Mouse (Mus musculus): ENCODE data around the gene Ppp1r14d. TPM values are rescaled to one million over a fixed set of nuclear protein-coding genes. Genes with fewer than 3 reads are reported as not detected.

The Ppp1r14d gene
- polyA plus RNA-seq, 1 experiment from 2014 or later = not detected

DNA sequence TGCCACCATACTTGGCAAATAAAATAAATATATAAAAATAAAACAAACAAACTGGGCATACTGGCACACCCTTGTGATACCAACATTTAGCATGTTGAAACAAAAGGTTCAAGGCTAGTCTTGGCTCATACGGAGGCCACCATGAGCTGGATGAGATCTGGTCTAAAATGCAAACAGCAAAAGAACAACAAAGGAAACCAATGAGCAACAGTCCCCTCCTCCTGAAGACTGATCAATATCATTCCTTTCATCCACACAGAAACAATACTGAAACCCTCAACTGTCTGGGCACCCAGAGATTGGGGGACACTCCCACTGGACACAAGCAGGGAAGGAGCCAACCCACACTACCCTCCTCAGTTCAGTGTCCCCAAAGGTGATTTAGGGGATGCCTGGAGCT lies 32.2 kb downstream of the Ppp1r14d start:
- ATAC-seq (replicated peaks; ENCODE audit: insufficient number of reproducible peaks, low FRiP score, low TSS enrichment, low read depth) (no peak), DNase-seq (ENCODE audit: low spot score) (no peak)
- H3K36me3 ChIP-seq (replicated peaks; ENCODE audit: control insufficient read depth, insufficient read depth, low read depth, low read length) = no peaks in the 10 kb centered on the region
- no peaks in the 10 kb centered on the region; the same call in 1 of the 2 replicates for H3K4me1 ChIP-seq (ENCODE audit: control insufficient read depth, insufficient read depth, low read length)
- no peaks in the 10 kb centered on the region for H3K9me3 ChIP-seq (replicated peaks; ENCODE audit: control insufficient read depth, low read length)
- H3K4me2 ChIP-seq (ENCODE audit: low read depth, low read length) = no peak overlapping the region
- WGBS = 84% methylated on average over 1 of the region's 1 CpGs
- no peak overlapping the region for H3K27ac ChIP-seq (replicated peaks; ENCODE audit: low read depth, low read length)
- H3K27me3 ChIP-seq (ENCODE audit: control insufficient read depth, insufficient read depth, low read length) = no peaks in the 10 kb centered on the region
- H3K9ac ChIP-seq (replicated peaks; ENCODE audit: low read length) = no peak overlapping the region
- H3K4me3 ChIP-seq (ENCODE audit: low read depth, low read length) = no peak overlapping the region

DNA sequence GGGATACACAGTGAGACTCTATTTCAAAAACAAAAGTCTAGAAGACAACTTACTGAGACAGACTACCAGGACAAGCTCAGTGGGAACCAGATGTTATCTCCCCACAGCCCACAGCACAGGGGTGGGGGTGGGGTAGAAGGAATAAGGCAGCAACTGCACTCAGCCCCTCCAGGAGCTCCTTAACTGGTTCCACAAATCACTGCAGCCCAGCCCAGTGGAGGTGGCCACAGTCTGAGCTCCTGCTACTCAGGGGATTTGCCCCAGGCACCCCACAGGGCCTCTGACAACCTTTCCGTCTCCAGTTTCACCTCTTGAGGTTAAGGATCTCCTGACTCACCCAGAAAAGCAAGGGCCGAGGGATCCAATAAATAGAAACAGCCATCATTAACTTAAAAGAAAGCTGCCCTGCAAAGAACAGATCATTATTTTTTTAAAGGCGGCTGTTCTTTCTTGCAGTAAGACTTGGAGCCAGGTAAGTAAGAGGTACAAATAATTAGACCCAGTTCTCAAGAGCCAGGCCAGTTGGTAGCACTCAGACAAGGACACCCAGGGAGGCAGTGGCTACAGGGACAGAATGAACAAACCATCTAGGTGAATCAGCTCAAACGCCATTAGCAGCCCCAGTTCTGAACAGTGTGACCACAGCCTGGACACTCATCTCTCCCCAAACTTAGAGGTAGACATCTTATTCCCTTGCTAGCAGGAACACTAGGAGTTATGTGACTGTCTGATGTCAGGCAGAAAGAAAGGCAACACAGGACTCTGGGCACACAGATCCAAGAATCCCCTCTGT lies 33.2 kb downstream of the Ppp1r14d start:
- Histone ChIP-seq H3K9ac (replicated peaks; ENCODE audit: low read length) (no peak overlapping the region), H3K27ac (replicated peaks; ENCODE audit: low read depth, low read length) (peak overlapping the region; percentile 7; the same call in 1 of the 2 replicates), H3K4me1 (ENCODE audit: control insufficient read depth, insufficient read depth, low read length) (no peaks in the 10 kb centered on the region; the same call in 1 of the 2 replicates), H3K27me3 (ENCODE audit: control insufficient read depth, insufficient read depth, low read length) (no peaks in the 10 kb centered on the region), H3K4me2 (ENCODE audit: low read depth, low read length) (no peak overlapping the region), H3K9me3 (replicated peaks; ENCODE audit: control insufficient read depth, low read length) (no peaks in the 10 kb centered on the region), H3K36me3 (replicated peaks; ENCODE audit: control insufficient read depth, insufficient read depth, low read depth, low read length) (no peaks in the 10 kb centered on the region), H3K4me3 (ENCODE audit: low read depth, low read length) (no peak overlapping the region)
- peak; percentile 63 for DNase-seq (ENCODE audit: low spot score)
- WGBS = 14% methylated on average over 4 of the region's 4 CpGs
- ATAC-seq (replicated peaks; ENCODE audit: insufficient number of reproducible peaks, low FRiP score, low TSS enrichment, low read depth) = peak; percentile 66

DNA sequence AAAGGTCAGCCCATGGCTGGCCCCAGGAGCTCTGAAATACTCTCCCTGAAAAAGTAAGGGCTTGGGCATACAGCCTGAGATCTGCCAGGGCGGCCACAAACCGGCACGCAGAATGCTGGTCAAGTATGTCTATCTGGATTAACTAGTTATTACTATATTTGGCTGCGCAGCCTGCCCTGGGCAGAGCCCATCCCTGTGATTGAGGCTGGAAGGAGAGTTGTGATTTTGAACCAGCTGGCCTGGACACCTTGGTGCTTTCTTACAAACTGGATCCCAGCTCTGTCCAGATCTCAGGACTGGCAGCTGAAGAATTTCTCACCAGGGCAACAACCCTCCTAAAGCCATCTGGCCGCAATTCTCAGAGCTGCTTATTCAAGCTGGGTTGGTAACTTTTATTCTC lies 35.6 kb downstream of the Ppp1r14d start:
- WGBS = 90% methylated on average over 5 of the region's 5 CpGs
- H3K36me3 ChIP-seq (replicated peaks; ENCODE audit: control insufficient read depth, insufficient read depth, low read depth, low read length) = no peaks in the 10 kb centered on the region
- H3K27me3 ChIP-seq (ENCODE audit: control insufficient read depth, insufficient read depth, low read length) = no peaks in the 10 kb centered on the region
- no peak overlapping the region for H3K9ac ChIP-seq (replicated peaks; ENCODE audit: low read length)
- H3K9me3 ChIP-seq (replicated peaks; ENCODE audit: control insufficient read depth, low read length) = no peaks in the 10 kb centered on the region
- no peaks in the 10 kb centered on the region; the same call in 1 of the 2 replicates for H3K4me1 ChIP-seq (ENCODE audit: control insufficient read depth, insufficient read depth, low read length)
- no peak for DNase-seq (ENCODE audit: low spot score)
- H3K4me2 ChIP-seq (ENCODE audit: low read depth, low read length) = no peak overlapping the region
- no peak overlapping the region for H3K4me3 ChIP-seq (ENCODE audit: low read depth, low read length)
- H3K27ac ChIP-seq (replicated peaks; ENCODE audit: low read depth, low read length) = no peak overlapping the region
- ATAC-seq (replicated peaks; ENCODE audit: insufficient number of reproducible peaks, low FRiP score, low TSS enrichment, low read depth) = no peak

DNA sequence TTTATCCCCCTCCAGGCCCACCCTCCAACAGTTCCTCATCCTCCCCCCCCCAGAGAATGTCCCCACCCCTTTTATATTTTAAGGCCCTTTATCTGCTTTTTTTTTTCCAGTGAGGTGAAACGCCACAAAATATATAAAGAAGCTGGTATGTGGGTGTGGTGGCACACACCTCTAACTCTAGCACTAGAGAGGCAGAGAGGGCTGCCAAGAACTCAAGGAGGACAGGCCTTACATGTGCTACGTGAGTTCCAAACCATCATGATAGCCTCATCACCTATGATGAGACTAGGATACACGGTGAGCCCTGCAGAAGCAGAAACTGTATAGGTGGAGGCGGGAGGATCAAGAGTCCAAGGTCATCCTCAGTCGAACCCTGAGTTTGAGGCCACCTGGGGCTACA lies 38.7 kb downstream of the Ppp1r14d start:
- no peaks in the 10 kb centered on the region for H3K27me3 ChIP-seq (ENCODE audit: control insufficient read depth, insufficient read depth, low read length)
- H3K4me1 ChIP-seq (ENCODE audit: control insufficient read depth, insufficient read depth, low read length) = no peaks in the 10 kb centered on the region; the same call in 1 of the 2 replicates
- DNase-seq (ENCODE audit: low spot score) (no peak), ATAC-seq (replicated peaks; ENCODE audit: insufficient number of reproducible peaks, low FRiP score, low TSS enrichment, low read depth) (no peak)
- H3K9ac ChIP-seq (replicated peaks; ENCODE audit: low read length) = no peak overlapping the region
- H3K27ac ChIP-seq (replicated peaks; ENCODE audit: low read depth, low read length) = no peak overlapping the region
- WGBS = 85% methylated on average over 5 of the region's 5 CpGs
- no peaks in the 10 kb centered on the region for H3K36me3 ChIP-seq (replicated peaks; ENCODE audit: control insufficient read depth, insufficient read depth, low read depth, low read length)
- H3K4me2 ChIP-seq (ENCODE audit: low read depth, low read length) = no peak overlapping the region
- no peaks in the 10 kb centered on the region for H3K9me3 ChIP-seq (replicated peaks; ENCODE audit: control insufficient read depth, low read length)
- no peak overlapping the region for H3K4me3 ChIP-seq (ENCODE audit: low read depth, low read length)

DNA sequence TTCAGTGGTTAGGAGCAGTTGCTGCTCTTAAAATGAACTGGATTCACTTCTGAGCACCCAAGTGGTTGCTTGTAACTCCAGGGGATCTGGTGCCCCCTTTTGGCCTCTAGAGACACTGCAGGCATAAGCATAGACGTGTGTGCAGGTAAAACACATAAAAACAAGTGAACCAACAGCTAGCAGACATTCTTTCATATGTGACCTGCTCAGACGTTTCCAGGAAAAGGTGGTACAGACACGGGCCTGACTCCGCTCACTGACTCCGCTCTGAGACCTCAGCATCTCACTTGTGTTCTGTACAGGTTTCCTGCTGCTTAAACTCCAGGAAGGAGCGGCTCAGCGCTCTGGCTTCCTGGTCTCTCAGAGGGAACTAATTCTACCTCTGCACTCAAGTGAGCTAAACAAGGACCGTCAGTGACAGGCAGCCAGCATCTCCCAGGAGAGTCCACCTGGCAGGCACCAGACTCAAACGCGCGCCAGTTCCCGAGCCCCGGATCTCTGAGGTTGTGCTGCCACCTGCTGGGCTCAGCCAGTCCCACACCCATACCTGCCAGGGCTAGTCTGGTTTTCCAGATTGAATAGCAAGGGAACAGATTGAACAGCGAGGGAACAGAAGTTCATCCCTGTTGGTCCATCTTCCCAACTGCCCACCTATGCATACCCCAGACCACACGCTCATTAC lies 40.5 kb downstream of the Ppp1r14d start:
- no peak overlapping the region for H3K27ac ChIP-seq (replicated peaks; ENCODE audit: low read depth, low read length)
- H3K36me3 ChIP-seq (replicated peaks; ENCODE audit: control insufficient read depth, insufficient read depth, low read depth, low read length) = no peaks in the 10 kb centered on the region; the same call in 1 of the 2 replicates
- H3K4me3 ChIP-seq (ENCODE audit: low read depth, low read length) = no peak overlapping the region
- no peaks in the 10 kb centered on the region for H3K27me3 ChIP-seq (ENCODE audit: control insufficient read depth, insufficient read depth, low read length)
- ATAC-seq (replicated peaks; ENCODE audit: insufficient number of reproducible peaks, low FRiP score, low TSS enrichment, low read depth) = peak; percentile 84; the same call in 1 of the 2 replicates
- peak overlapping the region; percentile 52 for H3K4me2 ChIP-seq (ENCODE audit: low read depth, low read length)
- DNase-seq (ENCODE audit: low spot score) = peak; percentile 86
- WGBS = 6% methylated on average over 15 of the region's 15 CpGs
- H3K9ac ChIP-seq (replicated peaks; ENCODE audit: low read length) = 0 out of 2 replicates have a peak overlapping the region, but pooled peaks have one; percentile 42
- H3K9me3 ChIP-seq (replicated peaks; ENCODE audit: control insufficient read depth, low read length) = no peaks in the 10 kb centered on the region
- no peaks in the 10 kb centered on the region for H3K4me1 ChIP-seq (ENCODE audit: control insufficient read depth, insufficient read depth, low read length)

DNA sequence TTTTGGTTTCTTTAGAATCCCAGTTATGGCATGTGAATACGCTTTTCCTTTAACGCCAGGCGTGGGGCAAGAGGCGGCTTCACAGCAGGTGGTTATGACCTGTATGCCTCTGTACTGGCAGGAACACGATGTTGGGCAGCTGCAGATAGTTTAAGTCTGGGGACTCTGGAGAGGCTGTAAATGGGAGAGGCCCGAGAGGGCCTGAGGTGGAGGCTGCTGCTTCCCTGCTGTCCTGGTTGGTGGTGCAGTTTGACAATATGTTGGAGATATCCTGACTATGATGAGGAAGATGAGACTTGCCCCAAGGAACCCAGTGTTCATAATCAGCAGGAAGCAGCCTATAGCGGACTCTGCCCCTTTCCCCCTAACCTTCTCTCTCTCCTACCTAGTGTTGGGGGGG lies 46.8 kb downstream of the Ppp1r14d start:
- ATAC-seq (replicated peaks; ENCODE audit: insufficient number of reproducible peaks, low FRiP score, low TSS enrichment, low read depth) (no peak), DNase-seq (ENCODE audit: low spot score) (no peak)
- no peaks in the 10 kb centered on the region for H3K9me3 ChIP-seq (replicated peaks; ENCODE audit: control insufficient read depth, low read length)
- no peak overlapping the region for H3K27ac ChIP-seq (replicated peaks; ENCODE audit: low read depth, low read length)
- H3K4me2 ChIP-seq (ENCODE audit: low read depth, low read length) = no peak overlapping the region
- H3K36me3 ChIP-seq (replicated peaks; ENCODE audit: control insufficient read depth, insufficient read depth, low read depth, low read length) = no peaks in the 10 kb centered on the region; the same call in none of the 2 replicates
- no peak overlapping the region for H3K4me3 ChIP-seq (ENCODE audit: low read depth, low read length)
- WGBS = 80% methylated on average over 7 of the region's 7 CpGs
- no peaks in the 10 kb centered on the region for H3K4me1 ChIP-seq (ENCODE audit: control insufficient read depth, insufficient read depth, low read length)
- H3K27me3 ChIP-seq (ENCODE audit: control insufficient read depth, insufficient read depth, low read length) = no peaks in the 10 kb centered on the region
- no peak overlapping the region for H3K9ac ChIP-seq (replicated peaks; ENCODE audit: low read length)

DNA sequence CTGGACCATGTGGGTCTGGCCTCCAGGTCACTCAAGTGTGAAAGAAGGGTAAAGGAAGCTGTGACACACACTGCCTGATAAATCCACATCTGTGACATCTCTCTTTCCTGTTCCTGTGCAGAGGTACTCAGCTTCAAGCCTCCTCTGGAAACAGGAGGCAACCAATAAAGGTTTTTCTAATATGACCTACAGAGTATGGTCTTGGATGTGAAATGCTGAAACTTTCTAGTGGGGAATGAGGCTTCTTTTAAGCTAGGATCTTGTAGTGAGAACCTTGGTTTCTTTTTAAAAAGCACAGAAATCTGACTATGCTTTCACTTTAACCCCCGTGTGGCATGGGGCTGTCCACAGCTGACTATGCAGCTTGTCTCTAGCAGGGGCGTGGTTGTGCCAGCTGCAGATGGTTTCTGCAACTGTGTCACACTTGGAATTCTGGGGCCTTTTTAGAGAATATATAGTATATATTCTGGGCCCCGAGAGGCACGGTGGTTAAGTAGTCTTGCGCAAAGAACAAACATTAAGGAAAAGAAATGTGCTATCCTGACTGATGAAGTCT lies 52.2 kb downstream of the Ppp1r14d start:
- Histone ChIP-seq H3K36me3 (replicated peaks; ENCODE audit: control insufficient read depth, insufficient read depth, low read depth, low read length) (no peaks in the 10 kb centered on the region; the same call in 1 of the 2 replicates), H3K27ac (replicated peaks; ENCODE audit: low read depth, low read length) (no peak overlapping the region), H3K4me2 (ENCODE audit: low read depth, low read length) (no peak overlapping the region), H3K9ac (replicated peaks; ENCODE audit: low read length) (no peak overlapping the region; the same call in 1 of the 2 replicates), H3K27me3 (ENCODE audit: control insufficient read depth, insufficient read depth, low read length) (no peaks in the 10 kb centered on the region), H3K4me1 (ENCODE audit: control insufficient read depth, insufficient read depth, low read length) (no peaks in the 10 kb centered on the region; the same call in 1 of the 2 replicates), H3K9me3 (replicated peaks; ENCODE audit: control insufficient read depth, low read length) (no peaks in the 10 kb centered on the region), H3K4me3 (ENCODE audit: low read depth, low read length) (no peak overlapping the region)
- ATAC-seq (replicated peaks; ENCODE audit: insufficient number of reproducible peaks, low FRiP score, low TSS enrichment, low read depth) (no peak), DNase-seq (ENCODE audit: low spot score) (no peak)
- 84% methylated on average over 5 of the region's 5 CpGs for WGBS
